Mouse (Mus musculus) thymus, adult 2 months (tissue): ENCODE results near the gene Olfr187. TPM values are rescaled to one million over a fixed set of nuclear protein-coding genes. Genes with fewer than 3 reads are reported as not detected.
"Not testable (repeated sequence)": the region's sequence is repeated elsewhere in the genome, so short reads cannot be mapped to it uniquely, and the experiment has no call there.

Experiments used
- DNase-seq: peaks from one replicate; pipeline ENCODE4 v3.0.0; 2021
- H3K27ac ChIP-seq: fragments of 200-500 bp; 2 replicates; pipeline ENCODE4 v1.5.1; 2012; ENCODE audit warnings: low read length, control low read depth; ENCODE audit not compliant: control insufficient read depth, insufficient read depth
- H3K27me3 ChIP-seq: fragments of 200-500 bp; 2 replicates; pipeline ENCODE4 v1.6.1; 2012; ENCODE audit warnings: mild to moderate bottlenecking, low read length, moderate library complexity, mixed read lengths; ENCODE audit not compliant: control insufficient read depth, insufficient read depth
- H3K36me3 ChIP-seq: fragments of 200-500 bp; 2 replicates; pipeline ENCODE4 v1.6.1; 2012; ENCODE audit warnings: mild to moderate bottlenecking, low read length, moderate library complexity; ENCODE audit not compliant: control insufficient read depth, insufficient read depth
- H3K4me1 ChIP-seq: fragments of 200-500 bp; replicated peaks from 2 replicates; pipeline ENCODE4 v1.6.1; 2012; ENCODE audit warnings: low read length; ENCODE audit not compliant: control insufficient read depth, insufficient read depth
- H3K4me3 ChIP-seq: fragments of 200-500 bp; 2 replicates; pipeline ENCODE4 v1.5.1; 2012; ENCODE audit warnings: mild to moderate bottlenecking, low read length, control low read depth, moderate library complexity; ENCODE audit not compliant: control insufficient read depth, insufficient read depth
- CTCF ChIP-seq: fragments of 200-500 bp; IDR thresholded peaks from 2 replicates; pipeline ENCODE4 v1.5.1; 2012; ENCODE audit warnings: mild to moderate bottlenecking, control low read depth, low read length, moderate library complexity, borderline replicate concordance; ENCODE audit not compliant: control insufficient read depth, poor library complexity, insufficient read depth; ENCODE audit errors: extremely low read depth
- POLR2A ChIP-seq: fragments of 200-500 bp; IDR thresholded peaks from 2 replicates; pipeline ENCODE4 v1.6.1; 2012; ENCODE audit warnings: mild to moderate bottlenecking, low read length, control low read depth, moderate library complexity; ENCODE audit not compliant: control insufficient read depth, poor library complexity, insufficient read depth; ENCODE audit errors: extremely low read depth
- WGBS: fragments of 180-500 bp; shearing (Covaris S2); methylation state at CpG from one replicate; pipeline ENCODE4 v1.1.7; 2018; 5-methylcytosine and 5-hydroxymethylcytosine counted together
- polyA plus RNA-seq: library from polyadenylated mRNA; depleted of rRNA; stranded (reverse); fragments of >200 nt; gene quantifications from 2 replicates; pipeline ENCODE4 v1.2.3, GENCODE M21; 2012; rRNA removed

Olfr187 gene
- polyA plus RNA-seq = not detected in 2 replicates

DNA sequence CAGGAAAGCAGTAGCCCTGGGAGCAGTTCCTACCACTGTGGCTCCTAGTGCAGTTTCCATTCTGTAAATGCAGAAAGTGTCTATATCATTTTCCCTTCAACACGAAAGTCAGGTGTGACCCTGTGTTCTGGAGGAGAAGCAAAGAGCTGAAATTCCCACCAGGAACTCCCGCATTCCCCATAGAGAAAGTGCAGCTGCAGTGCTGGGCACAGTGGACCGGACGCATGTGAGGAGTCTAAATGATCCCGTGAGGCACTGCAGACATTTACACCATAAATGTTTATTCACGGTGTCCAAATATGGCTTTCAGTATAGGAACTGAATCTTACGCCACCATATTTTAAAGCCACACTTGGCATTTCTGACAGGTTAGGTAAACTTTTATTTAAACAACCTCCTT is at the start of gene Olfr187:
TSS of gene Olfr187 (minus strand) at position 58 of the 400 bp plus-strand sequence.
- Histone ChIP-seq H3K4me1 (no peaks in the 10 kb centered on the region), H3K36me3 (no peaks in the 10 kb centered on the region), H3K4me3 (no peak within 1 kb of the TSS), H3K27me3 (no peaks in the 10 kb centered on the region), H3K27ac (no peak within 1 kb of the TSS)
- no peak for TF ChIP-seq CTCF
- no peak for TF ChIP-seq POLR2A
- 95% methylated on average over 7 of the region's 7 CpGs for WGBS
- DNase-seq = no peak

DNA sequence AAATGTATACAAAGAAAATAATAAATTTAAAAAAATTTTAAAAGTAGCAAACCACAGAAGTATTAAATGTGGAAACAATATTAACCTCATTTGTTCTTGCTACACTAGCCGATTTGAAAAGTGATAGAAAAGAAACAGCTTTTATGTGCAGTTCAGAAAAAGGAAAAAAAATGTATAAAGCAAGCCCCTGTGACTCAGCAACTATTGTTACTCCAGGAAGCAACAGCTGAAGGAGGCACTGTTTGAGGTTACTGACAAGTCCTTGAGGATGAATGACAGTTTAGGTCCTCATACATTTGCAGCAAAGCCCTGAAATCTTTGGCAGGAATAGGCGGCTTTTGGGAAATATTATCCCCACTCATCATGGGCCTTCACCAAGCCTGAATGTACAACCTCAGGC is 41.5 kb upstream of the Olfr187 start:
- not testable (repeated sequence) for H3K4me3 ChIP-seq, H3K27me3 ChIP-seq, DNase-seq, H3K36me3 ChIP-seq, H3K4me1 ChIP-seq, H3K27ac ChIP-seq
- WGBS = 82% methylated on average over 2 of the region's 2 CpGs

DNA sequence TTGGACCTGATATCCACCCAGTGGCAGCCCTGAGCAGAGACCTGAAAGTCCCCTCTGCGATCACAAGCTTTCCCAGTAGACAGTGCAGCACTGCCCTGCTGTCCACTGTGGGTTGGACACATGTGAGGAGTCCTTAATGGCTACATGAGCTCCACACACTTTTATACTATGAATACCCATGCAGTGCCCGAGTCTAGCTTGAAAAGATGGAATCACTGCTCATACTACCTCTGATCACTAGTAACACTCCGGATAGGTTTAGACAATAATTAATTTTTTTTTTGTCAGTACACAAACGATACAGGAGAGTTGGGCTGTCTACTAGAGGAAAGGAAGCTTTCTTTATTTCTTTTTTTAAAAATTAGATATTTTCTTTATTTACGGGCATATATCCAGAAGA is 38.3 kb upstream of the Olfr187 start, which contains the start of gene Olfr190:
TSS of gene Olfr190 (minus strand) at position 101 of the 400 bp plus-strand sequence.
- no peaks in the 10 kb centered on the region for H3K4me1 ChIP-seq
- H3K27ac ChIP-seq = no peak within 1 kb of the TSS
- H3K4me3 ChIP-seq = no peak within 1 kb of the TSS
- no peaks in the 10 kb centered on the region for H3K36me3 ChIP-seq
- H3K27me3 ChIP-seq = no peaks in the 10 kb centered on the region
- TF ChIP-seq CTCF = no peak
- TF ChIP-seq POLR2A = no peak
- 92% methylated on average over 5 of the region's 5 CpGs for WGBS
- no peak for DNase-seq

GRCm38 (mm10) chr16:59073520-59073919 is 34.0 kb upstream of the Olfr187 start:
- H3K27ac ChIP-seq = no peak overlapping the region
- WGBS = 80% methylated on average over 1 of the region's 1 CpGs
- H3K27me3 ChIP-seq = no peaks in the 10 kb centered on the region
- H3K36me3 ChIP-seq = no peaks in the 10 kb centered on the region
- TF ChIP-seq POLR2A (no peak), CTCF (no peak)
- H3K4me3 ChIP-seq = no peak overlapping the region
- H3K4me1 ChIP-seq = no peaks in the 10 kb centered on the region
- no peak for DNase-seq

- DNase-seq = no peak
- Histone ChIP-seq H3K4me1 (no peaks in the 10 kb centered on the region), H3K36me3 (no peaks in the 10 kb centered on the region), H3K27me3 (no peaks in the 10 kb centered on the region), H3K4me3 (no peak overlapping the region), H3K27ac (no peak overlapping the region)
- TF ChIP-seq CTCF (no peak), POLR2A (no peak)
Observed at GRCm38 (mm10) chr16:59071755-59072154, 32.2 kb upstream of the Olfr187 start.

GRCm38 (mm10) chr16:59062411-59062810 is 22.8 kb upstream of the Olfr187 start:
- H3K36me3 ChIP-seq, DNase-seq, H3K4me3 ChIP-seq, H3K27me3 ChIP-seq, H3K4me1 ChIP-seq, H3K27ac ChIP-seq: not testable (repeated sequence)
- WGBS = 75% methylated on average over 3 of the region's 3 CpGs

DNA sequence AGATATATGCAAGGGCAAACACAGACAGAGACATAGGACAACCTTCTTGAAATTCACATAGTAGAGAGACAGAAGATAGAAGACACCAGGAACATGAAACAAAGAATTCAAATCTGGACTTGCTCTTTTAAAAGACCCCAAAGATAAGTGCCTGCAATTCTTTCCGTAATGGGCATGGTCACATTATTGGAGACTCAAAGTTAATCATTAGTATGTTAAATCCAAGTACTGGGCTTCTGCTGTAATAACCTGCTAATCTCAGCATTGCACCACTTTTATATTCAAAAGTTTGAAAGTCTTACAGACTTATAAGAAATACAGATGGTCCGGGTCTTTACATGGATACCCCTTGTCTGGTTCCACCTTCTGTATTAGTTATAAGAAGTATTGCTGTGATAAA is 9.7 kb upstream of the Olfr187 start:
- not testable (repeated sequence) for H3K27me3 ChIP-seq, H3K27ac ChIP-seq, DNase-seq, H3K4me3 ChIP-seq, H3K4me1 ChIP-seq, H3K36me3 ChIP-seq
- WGBS = 93% methylated on average over 2 of the region's 2 CpGs
